Mouse (Mus musculus): ENCODE data around the gene Gm10282.

The Gm10282 gene

DNA sequence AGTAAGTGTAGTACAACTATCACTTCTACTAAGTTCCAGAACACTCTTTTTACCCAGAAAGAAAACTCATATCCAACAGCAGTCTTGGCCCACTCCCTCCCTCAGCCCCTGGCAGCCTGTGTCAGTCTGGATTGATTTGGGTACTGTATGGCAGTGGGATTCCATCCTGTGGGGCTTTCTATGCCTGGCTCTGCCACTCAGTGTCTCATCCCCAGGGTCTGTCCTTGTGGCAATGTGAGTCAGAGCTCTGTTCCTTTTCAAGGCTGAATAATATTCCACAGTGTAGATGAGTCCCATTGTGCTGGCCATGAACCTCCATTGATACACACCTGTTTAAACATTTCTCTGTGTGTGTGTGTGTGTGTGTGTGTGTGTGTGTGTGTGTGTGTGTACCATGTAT lies 38.4 kb downstream of the Gm10282 start:
- no peak for ATAC-seq (ENCODE audit: insufficient number of reproducible peaks, low FRiP score, low TSS enrichment)

DNA sequence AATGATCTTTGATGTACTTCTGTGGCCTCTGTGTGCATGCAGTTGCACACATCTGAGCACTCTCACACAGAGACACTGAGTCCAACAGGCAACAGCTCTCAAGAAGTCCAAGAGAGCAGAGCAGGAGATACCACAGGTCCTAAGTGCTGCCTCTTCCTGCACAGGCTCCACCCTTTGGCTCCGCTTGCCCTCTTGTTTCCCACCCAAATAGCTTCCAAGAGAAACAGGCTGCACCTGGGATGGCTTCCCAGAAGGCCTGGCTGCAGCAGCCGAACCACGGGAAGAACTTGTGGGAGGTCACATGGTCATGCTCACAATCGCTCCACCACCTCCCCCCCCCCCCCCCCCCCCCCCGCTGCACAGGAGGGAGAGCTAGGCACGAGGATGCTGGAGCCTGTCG lies 39.7 kb downstream of the Gm10282 start:
- no peak for ATAC-seq (ENCODE audit: insufficient number of reproducible peaks, low FRiP score, low TSS enrichment)

DNA sequence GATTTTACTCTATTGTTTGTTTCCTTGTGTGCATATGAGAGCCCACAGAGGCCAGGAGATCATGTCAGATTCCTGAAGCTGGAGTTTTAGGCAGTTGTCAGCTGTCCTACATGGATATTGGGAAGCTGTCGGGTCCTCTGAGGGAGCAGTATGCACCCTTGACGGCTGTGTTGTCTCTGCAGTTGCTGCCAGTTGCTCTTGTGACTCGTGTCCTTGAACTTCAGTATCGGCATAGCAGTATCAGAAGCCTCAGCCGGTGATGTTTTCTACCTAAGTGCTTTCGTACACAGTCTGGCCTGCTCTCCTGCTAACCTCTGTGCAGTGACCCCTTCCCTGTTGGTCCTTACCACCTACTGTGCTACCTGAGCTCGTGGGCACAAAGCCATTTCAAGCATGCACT lies 41.6 kb downstream of the Gm10282 start:
- no peak for ATAC-seq (ENCODE audit: insufficient number of reproducible peaks, low FRiP score, low TSS enrichment)

DNA sequence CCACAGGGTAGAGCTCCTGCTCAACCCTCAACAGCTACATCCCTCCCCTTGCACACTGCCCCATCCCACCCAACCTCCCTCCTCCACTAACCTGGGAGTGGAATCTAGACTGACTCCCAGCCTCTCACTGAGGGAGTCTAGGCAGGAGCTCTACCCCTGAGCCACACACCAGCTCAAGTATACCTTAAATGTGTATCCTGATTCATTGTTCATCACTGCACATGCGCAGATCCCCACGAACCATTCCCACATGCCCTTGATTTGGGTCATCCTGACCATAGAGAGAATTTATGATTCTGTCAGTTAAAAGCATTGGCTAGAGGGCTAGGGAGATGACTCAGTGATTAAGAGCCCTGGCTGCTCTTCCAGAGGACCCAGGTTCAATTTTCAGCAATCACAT lies 42.3 kb downstream of the Gm10282 start:
- no peak for ATAC-seq (ENCODE audit: insufficient number of reproducible peaks, low FRiP score, low TSS enrichment)

DNA sequence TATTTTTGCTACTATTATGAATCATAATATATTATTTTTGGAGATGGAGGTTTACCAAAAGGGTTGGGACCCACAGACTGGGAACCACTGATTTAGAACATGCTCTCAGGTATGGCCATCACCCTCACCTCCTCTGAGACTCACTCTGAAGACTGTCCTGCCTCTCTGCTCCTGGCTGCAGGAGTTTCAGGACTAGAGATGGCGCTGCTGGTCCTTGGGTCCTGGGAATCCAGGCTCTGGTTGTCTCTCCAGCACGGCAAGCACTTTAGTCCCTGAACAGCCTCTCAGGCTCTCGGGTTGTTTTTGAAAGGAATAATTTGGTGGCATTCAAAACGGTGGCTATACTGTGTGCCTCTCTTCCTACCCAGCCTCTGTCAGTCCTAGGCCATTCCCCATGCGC lies 43.2 kb downstream of the Gm10282 start:
- ATAC-seq (ENCODE audit: insufficient number of reproducible peaks, low FRiP score, low TSS enrichment), result no peak

DNA sequence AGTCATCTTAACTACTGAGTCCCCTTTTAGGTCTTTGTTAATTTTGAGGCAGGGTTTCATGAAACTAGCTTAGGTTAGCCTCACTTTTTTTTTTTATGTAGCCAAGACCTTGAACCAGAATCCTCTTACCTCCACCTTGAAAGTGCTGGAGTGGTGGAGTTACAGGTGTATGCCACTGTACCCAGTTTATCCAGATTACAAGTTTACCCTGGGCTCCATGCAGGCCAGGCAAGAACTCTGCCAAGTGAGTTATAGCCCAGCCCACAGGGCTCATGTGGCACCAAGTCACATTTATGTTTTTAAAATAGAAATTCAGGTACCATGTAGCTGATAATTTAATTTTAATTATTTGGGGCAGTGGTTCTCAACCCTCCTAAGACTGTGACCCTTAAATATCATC lies 43.6 kb downstream of the Gm10282 start:
- no peak for ATAC-seq (ENCODE audit: insufficient number of reproducible peaks, low FRiP score, low TSS enrichment)

DNA sequence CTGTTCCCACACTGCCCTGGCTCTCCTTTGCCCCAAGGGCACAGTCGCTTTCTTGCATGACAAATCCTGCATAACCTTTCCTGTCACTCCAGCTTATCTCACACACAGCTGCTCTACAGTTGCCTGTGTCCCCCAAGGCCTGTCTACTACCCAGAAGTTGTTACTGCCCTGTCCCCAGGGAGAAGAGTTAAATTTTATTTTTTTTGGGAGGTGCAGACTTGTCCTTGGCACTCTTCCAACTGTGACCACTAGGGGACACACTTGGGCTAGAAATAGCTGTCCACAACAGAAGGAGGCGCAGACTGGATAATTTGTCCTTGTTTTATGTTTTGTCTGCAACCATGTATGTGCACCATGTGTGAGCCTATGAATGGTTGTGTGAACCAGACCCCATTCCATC lies 44.0 kb downstream of the Gm10282 start:
- ATAC-seq (ENCODE audit: insufficient number of reproducible peaks, low FRiP score, low TSS enrichment), result no peak

DNA sequence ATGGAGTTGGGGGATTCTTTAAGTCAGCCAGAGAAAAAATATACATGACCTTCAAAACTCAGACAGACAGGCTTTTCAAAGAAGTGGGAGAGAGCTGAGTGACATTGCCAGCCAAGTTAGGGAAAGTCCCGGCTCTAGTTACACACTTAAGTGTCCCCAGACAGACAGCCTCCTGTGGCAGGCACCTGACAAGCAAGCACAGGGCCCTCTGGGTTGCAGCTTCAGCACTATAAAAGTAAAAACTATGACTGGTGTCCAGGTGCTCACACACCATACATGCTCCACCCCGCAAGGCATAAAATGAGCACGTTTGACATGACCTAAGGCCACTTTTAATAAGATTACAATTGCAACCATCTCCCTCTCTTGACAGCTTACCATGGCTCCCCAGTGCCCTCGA lies 44.5 kb downstream of the Gm10282 start:
- ATAC-seq (ENCODE audit: insufficient number of reproducible peaks, low FRiP score, low TSS enrichment), result no peak

DNA sequence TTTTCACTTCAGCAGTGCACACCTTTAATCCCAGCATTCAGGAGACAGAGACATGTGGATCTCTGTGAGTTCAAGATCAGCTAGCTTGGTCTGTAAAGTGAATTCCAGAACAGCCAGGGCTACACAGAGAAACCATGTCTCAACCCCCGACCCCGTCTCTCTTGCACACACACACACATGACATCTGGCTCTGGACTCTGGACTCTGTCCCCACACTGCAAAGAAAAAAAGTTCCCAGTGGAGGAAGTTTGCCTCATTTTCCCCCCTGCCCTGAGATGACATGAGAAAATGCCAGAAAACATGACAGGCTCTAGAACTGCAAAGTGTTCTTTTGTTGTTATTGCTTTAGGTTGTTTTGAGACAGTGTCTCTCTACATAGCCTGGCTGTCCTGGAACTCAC lies 45.2 kb downstream of the Gm10282 start:
- no peak for ATAC-seq (ENCODE audit: insufficient number of reproducible peaks, low FRiP score, low TSS enrichment)

DNA sequence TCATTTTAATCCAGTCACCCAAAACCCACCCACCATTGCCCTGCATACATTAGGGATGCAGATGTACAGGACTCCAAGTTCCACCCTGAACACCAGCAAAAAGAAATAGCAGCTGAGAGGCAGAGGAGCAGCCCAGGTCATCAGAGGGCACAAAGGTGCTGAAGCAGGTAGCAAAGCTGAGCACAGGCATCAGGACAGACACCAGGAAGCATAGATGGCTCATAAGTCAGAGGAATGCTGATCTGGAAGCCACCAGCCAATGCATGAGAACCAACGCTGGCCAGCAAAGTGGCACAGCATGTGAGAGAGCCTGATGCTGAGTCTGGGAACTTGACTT lies 47.2 kb downstream of the Gm10282 start:
- no peak for ATAC-seq (ENCODE audit: insufficient number of reproducible peaks, low FRiP score, low TSS enrichment)

DNA sequence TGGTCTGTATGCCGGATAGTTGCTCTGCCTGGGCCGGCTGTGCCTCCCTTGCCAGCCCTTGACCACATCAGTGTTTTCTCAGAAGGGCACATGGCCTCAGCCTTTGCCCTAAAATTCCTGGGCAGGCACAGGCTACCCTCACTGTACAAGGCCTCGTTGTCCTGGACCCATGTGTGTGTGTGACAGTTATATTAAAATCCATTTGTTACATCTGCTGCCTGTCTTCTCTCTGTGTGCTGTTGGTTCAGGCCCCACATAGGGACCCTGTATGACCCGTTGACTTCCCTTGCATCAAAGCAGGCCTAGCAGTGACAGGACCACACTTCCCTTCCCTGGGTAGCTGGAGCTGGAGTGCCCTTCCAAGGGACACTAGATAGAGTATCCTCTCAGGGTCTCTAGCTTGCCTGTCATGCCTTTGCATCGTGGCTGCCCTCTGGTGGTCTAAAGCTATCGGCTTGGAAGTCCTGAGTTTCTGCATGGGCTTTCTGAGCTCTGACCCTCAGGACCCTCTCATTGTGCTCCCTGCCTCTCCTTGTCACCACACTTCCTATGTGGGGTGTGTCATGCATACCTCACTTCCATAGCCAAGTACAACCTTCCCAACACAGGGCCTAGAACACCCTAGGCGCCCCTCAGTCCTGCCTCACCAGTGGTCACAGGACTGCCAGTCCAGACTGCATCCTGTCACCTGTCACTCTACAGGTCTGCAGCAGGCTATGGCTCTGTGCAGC lies 47.7 kb downstream of the Gm10282 start:
- ATAC-seq (ENCODE audit: insufficient number of reproducible peaks, low FRiP score, low TSS enrichment), result no peak

Measured in cerebellum, adult (tissue).